Mouse (Mus musculus): ENCODE results near the gene Adprh. TPM values are rescaled to one million over a fixed set of nuclear protein-coding genes. Genes with fewer than 3 reads are reported as not detected.

Gene Adprh
- polyA plus RNA-seq, 1 experiment from 2014 or later: 98.3 TPM

DNA sequence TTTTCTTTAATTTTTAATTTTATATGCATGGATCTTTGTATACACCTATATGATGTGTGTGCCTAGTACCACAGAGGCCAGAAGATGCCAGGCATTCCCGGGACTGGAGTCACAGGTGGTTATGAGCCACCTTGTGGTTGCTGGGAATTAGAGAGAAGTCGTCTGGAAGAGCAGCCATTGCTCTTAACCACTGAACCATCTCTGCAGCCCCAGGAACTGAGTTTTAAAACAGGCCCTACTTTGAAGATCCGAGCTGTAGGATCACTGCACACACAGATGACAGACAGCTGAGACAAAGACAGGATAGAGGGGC lies 16.2 kb upstream of the Adprh start:
- WGBS: 32% methylated on average over 3 of the region's 3 CpGs
- Histone ChIP-seq H3K27me3 (ENCODE audit: control insufficient read depth, insufficient read depth, low read length) (no peaks in the 10 kb centered on the region), H3K9ac (ENCODE audit: low read depth, low read length) (no peak overlapping the region), H3K4me2 (replicated peaks; ENCODE audit: low read depth, low read length) (no peak overlapping the region), H3K4me3 (ENCODE audit: low read length) (no peak overlapping the region), H3K9me3 (ENCODE audit: control insufficient read depth, low read length) (no peaks in the 10 kb centered on the region), H3K27ac (ENCODE audit: low read depth, low read length) (no peak overlapping the region), H3K4me1 (ENCODE audit: control insufficient read depth, insufficient read depth, low read length) (no peaks in the 10 kb centered on the region), H3K36me3 (ENCODE audit: control insufficient read depth, insufficient read depth, low read length) (no peaks in the 10 kb centered on the region)
- ATAC-seq (ENCODE audit: low FRiP score, low TSS enrichment): no peak

- Histone ChIP-seq H3K9me3 (ENCODE audit: control insufficient read depth, low read length) (no peaks in the 10 kb centered on the region), H3K4me1 (ENCODE audit: control insufficient read depth, insufficient read depth, low read length) (no peaks in the 10 kb centered on the region), H3K9ac (ENCODE audit: low read depth, low read length) (no peak overlapping the region), H3K27ac (ENCODE audit: low read depth, low read length) (no peak overlapping the region), H3K4me2 (replicated peaks; ENCODE audit: low read depth, low read length) (no peak overlapping the region), H3K27me3 (ENCODE audit: control insufficient read depth, insufficient read depth, low read length) (no peaks in the 10 kb centered on the region), H3K36me3 (ENCODE audit: control insufficient read depth, insufficient read depth, low read length) (no peaks in the 10 kb centered on the region), H3K4me3 (ENCODE audit: low read length) (no peak overlapping the region)
- 75% methylated on average over 8 of the region's 8 CpGs for WGBS
- ATAC-seq (ENCODE audit: low FRiP score, low TSS enrichment): no peak
Measured at GRCm38 (mm10) chr16:38467917-38468705, 15.6 kb upstream of the Adprh start.

DNA sequence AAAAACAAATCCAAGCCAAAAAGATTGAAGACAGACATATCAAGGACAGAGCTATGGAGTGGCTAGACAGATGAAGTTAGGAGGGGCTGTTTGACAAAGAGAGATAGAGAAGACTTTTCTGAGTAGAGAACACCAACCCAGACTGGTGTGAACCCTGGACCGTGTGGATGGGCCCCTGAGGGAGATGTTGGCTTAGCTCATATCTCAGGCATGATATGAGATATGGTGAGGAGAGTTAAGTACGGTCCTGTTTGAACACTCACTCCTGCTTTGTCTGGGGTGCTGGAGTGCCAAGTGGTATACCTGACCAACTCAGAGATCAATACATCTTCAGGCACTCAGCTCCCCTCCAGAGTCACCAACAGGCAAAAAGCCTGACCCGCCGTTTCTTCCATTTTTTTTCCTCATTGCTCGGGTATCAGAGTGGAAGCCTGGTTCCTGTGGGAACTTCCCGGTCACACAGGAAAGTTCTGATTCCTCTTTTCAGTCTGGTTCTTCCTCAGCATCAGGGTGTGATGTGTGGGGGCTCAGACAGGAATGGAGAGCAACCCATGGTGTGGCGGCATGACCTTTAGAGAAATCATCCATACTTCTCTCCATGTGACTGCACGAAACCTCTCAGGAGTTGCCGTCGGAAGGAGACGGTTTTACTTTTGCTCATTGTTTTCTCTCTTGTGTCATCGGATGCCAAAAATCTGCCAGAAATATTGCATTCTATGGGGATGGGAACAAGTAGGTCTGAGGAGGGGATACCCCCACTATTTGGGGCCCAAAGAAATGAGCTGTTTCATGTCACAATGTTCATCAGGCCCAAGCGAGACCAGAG lies 14.8 kb upstream of the Adprh start:
- H3K4me3 ChIP-seq (ENCODE audit: low read length): no peak overlapping the region
- H3K36me3 ChIP-seq (ENCODE audit: control insufficient read depth, insufficient read depth, low read length): no peaks in the 10 kb centered on the region
- no peaks in the 10 kb centered on the region for H3K9me3 ChIP-seq (ENCODE audit: control insufficient read depth, low read length)
- 86% methylated on average over 13 of the region's 13 CpGs for WGBS
- no peak overlapping the region for H3K27ac ChIP-seq (ENCODE audit: low read depth, low read length)
- ATAC-seq (ENCODE audit: low FRiP score, low TSS enrichment): no peak
- H3K27me3 ChIP-seq (ENCODE audit: control insufficient read depth, insufficient read depth, low read length): no peaks in the 10 kb centered on the region
- H3K4me2 ChIP-seq (replicated peaks; ENCODE audit: low read depth, low read length): no peak overlapping the region
- H3K9ac ChIP-seq (ENCODE audit: low read depth, low read length): no peak overlapping the region
- no peaks in the 10 kb centered on the region for H3K4me1 ChIP-seq (ENCODE audit: control insufficient read depth, insufficient read depth, low read length)

- Histone ChIP-seq H3K9ac (ENCODE audit: low read depth, low read length) (no peak overlapping the region), H3K27me3 (ENCODE audit: control insufficient read depth, insufficient read depth, low read length) (no peaks in the 10 kb centered on the region), H3K4me1 (ENCODE audit: control insufficient read depth, insufficient read depth, low read length) (no peaks in the 10 kb centered on the region), H3K36me3 (ENCODE audit: control insufficient read depth, insufficient read depth, low read length) (no peaks in the 10 kb centered on the region), H3K9me3 (ENCODE audit: control insufficient read depth, low read length) (no peaks in the 10 kb centered on the region), H3K4me3 (ENCODE audit: low read length) (no peak overlapping the region), H3K27ac (ENCODE audit: low read depth, low read length) (no peak overlapping the region), H3K4me2 (replicated peaks; ENCODE audit: low read depth, low read length) (no peak overlapping the region)
- no peak for ATAC-seq (ENCODE audit: low FRiP score, low TSS enrichment)
- WGBS: 78% methylated on average over 4 of the region's 4 CpGs
Measured at GRCm38 (mm10) chr16:38466089-38466488, 13.6 kb upstream of the Adprh start.

- no peak overlapping the region for H3K9ac ChIP-seq (ENCODE audit: low read depth, low read length)
- H3K27ac ChIP-seq (ENCODE audit: low read depth, low read length): no peak overlapping the region
- H3K27me3 ChIP-seq (ENCODE audit: control insufficient read depth, insufficient read depth, low read length): no peaks in the 10 kb centered on the region
- no peak overlapping the region for H3K4me2 ChIP-seq (replicated peaks; ENCODE audit: low read depth, low read length)
- ATAC-seq (ENCODE audit: low FRiP score, low TSS enrichment): no peak
- no peaks in the 10 kb centered on the region for H3K9me3 ChIP-seq (ENCODE audit: control insufficient read depth, low read length)
- no peak overlapping the region for H3K4me3 ChIP-seq (ENCODE audit: low read length)
- H3K36me3 ChIP-seq (ENCODE audit: control insufficient read depth, insufficient read depth, low read length): no peaks in the 10 kb centered on the region
- H3K4me1 ChIP-seq (ENCODE audit: control insufficient read depth, insufficient read depth, low read length): no peaks in the 10 kb centered on the region
- 91% methylated on average over 5 of the region's 5 CpGs for WGBS
Measured at GRCm38 (mm10) chr16:38463305-38463704, 10.8 kb upstream of the Adprh start.

DNA sequence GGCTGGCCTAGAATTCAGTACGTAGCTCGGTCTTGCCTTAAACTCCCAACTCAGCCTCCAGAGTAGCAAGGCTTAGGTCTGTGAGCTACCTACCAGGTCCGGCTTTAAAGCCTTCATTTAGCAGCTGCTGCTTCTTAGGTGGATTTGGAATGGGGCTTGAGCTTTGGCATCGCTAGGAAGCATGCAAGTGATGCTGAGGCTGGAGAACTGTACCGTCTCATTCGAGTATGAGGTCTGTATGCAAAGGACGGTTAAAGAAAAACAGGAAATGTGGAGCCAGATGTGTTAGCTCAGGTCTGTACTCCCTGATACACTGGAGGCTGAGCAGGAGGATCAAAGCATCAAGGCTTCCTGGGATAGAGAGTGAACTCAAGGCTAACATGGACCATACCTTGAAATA lies 9.7 kb upstream of the Adprh start:
- Histone ChIP-seq H3K4me2 (replicated peaks; ENCODE audit: low read depth, low read length) (no peak overlapping the region), H3K4me1 (ENCODE audit: control insufficient read depth, insufficient read depth, low read length) (no peaks in the 10 kb centered on the region), H3K9me3 (ENCODE audit: control insufficient read depth, low read length) (no peaks in the 10 kb centered on the region), H3K4me3 (ENCODE audit: low read length) (no peak overlapping the region), H3K27me3 (ENCODE audit: control insufficient read depth, insufficient read depth, low read length) (no peaks in the 10 kb centered on the region), H3K27ac (ENCODE audit: low read depth, low read length) (no peak overlapping the region), H3K9ac (ENCODE audit: low read depth, low read length) (no peak overlapping the region), H3K36me3 (ENCODE audit: control insufficient read depth, insufficient read depth, low read length) (no peaks in the 10 kb centered on the region)
- WGBS: 73% methylated on average over 7 of the region's 7 CpGs
- no peak for ATAC-seq (ENCODE audit: low FRiP score, low TSS enrichment)

GRCm38 (mm10) chr16:38461749-38462148 lies 9.2 kb upstream of the Adprh start:
- WGBS: 67% methylated on average over 8 of the region's 8 CpGs
- H3K27ac ChIP-seq (ENCODE audit: low read depth, low read length): no peak overlapping the region
- no peaks in the 10 kb centered on the region for H3K36me3 ChIP-seq (ENCODE audit: control insufficient read depth, insufficient read depth, low read length)
- no peak overlapping the region for H3K9ac ChIP-seq (ENCODE audit: low read depth, low read length)
- H3K27me3 ChIP-seq (ENCODE audit: control insufficient read depth, insufficient read depth, low read length): no peaks in the 10 kb centered on the region
- ATAC-seq (ENCODE audit: low FRiP score, low TSS enrichment): no peak
- H3K9me3 ChIP-seq (ENCODE audit: control insufficient read depth, low read length): no peaks in the 10 kb centered on the region
- H3K4me2 ChIP-seq (replicated peaks; ENCODE audit: low read depth, low read length): no peak overlapping the region
- H3K4me3 ChIP-seq (ENCODE audit: low read length): no peak overlapping the region
- H3K4me1 ChIP-seq (ENCODE audit: control insufficient read depth, insufficient read depth, low read length): no peaks in the 10 kb centered on the region

DNA sequence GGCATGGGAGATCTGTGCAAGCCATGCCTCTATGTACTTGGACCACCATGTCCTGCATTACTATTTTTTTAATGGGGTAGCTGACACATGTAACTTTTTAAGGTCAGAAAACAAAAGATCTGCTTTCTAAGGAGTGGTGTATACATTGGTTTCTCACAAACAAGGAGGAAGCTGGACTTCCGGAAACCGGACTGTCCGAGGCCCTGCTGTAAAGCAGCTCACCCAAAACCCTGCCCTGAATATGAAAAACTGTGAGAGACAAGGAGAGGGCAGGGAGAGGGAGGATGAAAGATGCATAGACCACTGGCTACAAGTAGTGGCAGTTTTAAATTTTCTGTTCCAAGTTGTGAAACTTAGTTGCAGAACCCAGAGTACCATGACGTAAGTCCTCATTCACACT lies 7.5 kb upstream of the Adprh start:
- no peaks in the 10 kb centered on the region for H3K36me3 ChIP-seq (ENCODE audit: control insufficient read depth, insufficient read depth, low read length)
- H3K9ac ChIP-seq (ENCODE audit: low read depth, low read length): no peak overlapping the region
- no peak overlapping the region for H3K4me2 ChIP-seq (replicated peaks; ENCODE audit: low read depth, low read length)
- H3K4me3 ChIP-seq (ENCODE audit: low read length): no peak overlapping the region
- H3K4me1 ChIP-seq (ENCODE audit: control insufficient read depth, insufficient read depth, low read length): no peaks in the 10 kb centered on the region
- no peak overlapping the region for H3K27ac ChIP-seq (ENCODE audit: low read depth, low read length)
- H3K9me3 ChIP-seq (ENCODE audit: control insufficient read depth, low read length): no peaks in the 10 kb centered on the region
- ATAC-seq (ENCODE audit: low FRiP score, low TSS enrichment): no peak
- WGBS: 93% methylated on average over 4 of the region's 4 CpGs
- no peaks in the 10 kb centered on the region for H3K27me3 ChIP-seq (ENCODE audit: control insufficient read depth, insufficient read depth, low read length)

- WGBS: 78% methylated on average over 6 of the region's 6 CpGs
- H3K4me3 ChIP-seq (ENCODE audit: low read length): no peak overlapping the region
- H3K36me3 ChIP-seq (ENCODE audit: control insufficient read depth, insufficient read depth, low read length): no peaks in the 10 kb centered on the region
- H3K4me2 ChIP-seq (replicated peaks; ENCODE audit: low read depth, low read length): no peak overlapping the region
- no peaks in the 10 kb centered on the region for H3K9me3 ChIP-seq (ENCODE audit: control insufficient read depth, low read length)
- H3K9ac ChIP-seq (ENCODE audit: low read depth, low read length): no peak overlapping the region
- no peaks in the 10 kb centered on the region for H3K27me3 ChIP-seq (ENCODE audit: control insufficient read depth, insufficient read depth, low read length)
- H3K4me1 ChIP-seq (ENCODE audit: control insufficient read depth, insufficient read depth, low read length): no peaks in the 10 kb centered on the region
- H3K27ac ChIP-seq (ENCODE audit: low read depth, low read length): no peak overlapping the region
- ATAC-seq (ENCODE audit: low FRiP score, low TSS enrichment): no peak
Measured at GRCm38 (mm10) chr16:38458600-38459280, 6.2 kb upstream of the Adprh start.

Measured in kidney, embryonic 14.5 days (tissue).